Mouse (Mus musculus): ENCODE measurements around the gene Hdac11.

DNA sequence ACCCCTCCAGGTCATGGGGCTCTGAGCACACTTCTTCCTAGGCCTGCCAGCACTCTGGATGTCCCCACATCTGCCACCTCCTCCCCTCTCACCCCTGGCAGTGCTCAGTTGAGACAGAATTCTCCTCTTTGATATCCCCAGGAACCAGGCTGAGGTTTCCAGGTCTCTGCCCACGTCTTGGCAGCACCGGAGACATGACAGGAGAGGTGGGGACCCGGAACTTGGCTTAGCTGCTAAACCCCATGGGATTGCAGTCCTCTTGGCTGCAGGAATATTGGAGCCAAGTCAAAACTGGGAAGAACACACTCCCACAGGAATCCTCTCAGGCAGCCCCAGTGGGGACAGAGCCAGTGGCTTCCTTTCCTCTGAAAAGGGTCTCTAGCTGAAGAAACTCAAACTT, 31.4 kb downstream of the Hdac11 start:
- no peak for TF ChIP-seq GATA1 (IDR thresholded peaks at IDR 0.05; ENCODE audit: borderline replicate concordance, low read length)
- no peak for TF ChIP-seq FLI1 (IDR thresholded peaks at IDR 0.05; ENCODE audit: low read length)

Measured in megakaryocyte, embryonic 14.5 days (primary cell).